Mouse (Mus musculus): ENCODE results near the gene Camkk1.

DNA sequence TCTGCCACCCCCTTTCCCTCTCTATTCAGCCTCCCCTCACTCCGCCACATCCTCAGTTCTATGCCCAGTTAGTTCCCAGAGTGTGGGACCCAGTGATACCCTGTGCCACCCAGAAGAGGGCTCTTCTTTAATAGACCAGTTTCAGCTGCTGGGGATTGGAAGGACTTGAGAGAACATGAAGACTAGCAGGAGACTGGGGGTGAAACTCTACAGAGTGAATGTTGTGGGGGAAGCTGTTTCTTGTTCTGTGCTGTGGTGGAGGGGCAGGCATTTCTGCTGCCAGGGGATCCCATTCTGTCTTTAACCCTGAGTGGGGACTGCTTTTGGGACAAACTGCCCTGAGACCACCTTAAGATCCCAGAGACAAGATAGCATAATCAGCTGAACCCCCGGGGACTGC lies 72.0 kb downstream of the Camkk1 start:
- TF ChIP-seq POLR2A (IDR thresholded peaks at IDR 0.05; ENCODE audit: borderline replicate concordance, extremely low read depth, insufficient read depth, insufficient read length, poor library complexity, severe bottlenecking) (no peak), CTCF (IDR thresholded peaks at IDR 0.05; ENCODE audit: borderline replicate concordance, extremely low read depth, insufficient read depth, insufficient read length) (no peak)

Data from brain, embryonic 14.5 days (tissue).